Mouse (Mus musculus) 3134 (cell line): Measurements from ENCODE around the gene Ugt1a6a.
"Not testable (repeated sequence)": the region's sequence is repeated elsewhere in the genome, so short reads cannot be mapped to it uniquely, and the experiment has no call there.

Experiments
- DNase-seq: peaks from one replicate; pipeline ENCODE4 v3.0.0-alpha.2; 2011; ENCODE audit warnings: low spot score; ENCODE audit not compliant: insufficient read length; ENCODE audit errors: extremely low read depth

Ugt1a6a gene

GRCm38 (mm10) chr1:88134457-88135011, at the start of gene Ugt1a6a:
Gene Ugt1a6a (plus strand): TSS chr1:88134809.
- peak; percentile 44 for DNase-seq

- no peak for DNase-seq
These were observed 48.5 kb upstream of the Ugt1a6a start for GRCm38 (mm10) chr1:88086125-88086524.

GRCm38 (mm10) chr1:88087513-88087912, 47.1 kb upstream of the Ugt1a6a start, which contains the start of gene Ugt1a8:
Gene Ugt1a8 (plus strand): TSS chr1:88087813.
- no peak for DNase-seq

- DNase-seq, result no peak
These were observed 42.3 kb upstream of the Ugt1a6a start for GRCm38 (mm10) chr1:88092341-88092740.

- not testable (repeated sequence) for DNase-seq
These were observed 40.3 kb upstream of the Ugt1a6a start for GRCm38 (mm10) chr1:88094270-88094676.

- no peak for DNase-seq
These were observed 39.6 kb upstream of the Ugt1a6a start, which contains the start of gene Ugt1a7c for GRCm38 (mm10) chr1:88094941-88095492. Gene Ugt1a7c (plus strand): TSS chr1:88095062.

GRCm38 (mm10) chr1:88098546-88098945, 36.1 kb upstream of the Ugt1a6a start:
- not testable (repeated sequence) for DNase-seq

GRCm38 (mm10) chr1:88099691-88100090, 34.9 kb upstream of the Ugt1a6a start:
- not testable (repeated sequence) for DNase-seq

GRCm38 (mm10) chr1:88103019-88103418, 31.6 kb upstream of the Ugt1a6a start, which contains the start of gene Ugt1a6b:
Gene Ugt1a6b (plus strand): TSS chr1:88103252.
- DNase-seq, result not testable (repeated sequence)

- peak; percentile 55 for DNase-seq
These were observed 30.7 kb upstream of the Ugt1a6a start for GRCm38 (mm10) chr1:88103697-88104468.

GRCm38 (mm10) chr1:88104667-88105430, 29.8 kb upstream of the Ugt1a6a start:
- DNase-seq, result no peak

GRCm38 (mm10) chr1:88105656-88106055, 29.0 kb upstream of the Ugt1a6a start:
- DNase-seq, result no peak

- not testable (repeated sequence) for DNase-seq
These were observed 25.5 kb upstream of the Ugt1a6a start for GRCm38 (mm10) chr1:88109027-88109557.

- not testable (repeated sequence) for DNase-seq
These were observed 25.0 kb upstream of the Ugt1a6a start for GRCm38 (mm10) chr1:88109604-88110003.

GRCm38 (mm10) chr1:88112769-88113168, 21.8 kb upstream of the Ugt1a6a start:
- not testable (repeated sequence) for DNase-seq

GRCm38 (mm10) chr1:88120550-88120949, 14.1 kb upstream of the Ugt1a6a start:
- not testable (repeated sequence) for DNase-seq

GRCm38 (mm10) chr1:88121521-88121920, 13.1 kb upstream of the Ugt1a6a start:
- not testable (repeated sequence) for DNase-seq

GRCm38 (mm10) chr1:88125827-88126360, 8.7 kb upstream of the Ugt1a6a start:
- not testable (repeated sequence) for DNase-seq

- not testable (repeated sequence) for DNase-seq
These were observed 5.5 kb upstream of the Ugt1a6a start for GRCm38 (mm10) chr1:88129091-88129490.

GRCm38 (mm10) chr1:88130223-88130622, 4.4 kb upstream of the Ugt1a6a start:
- not testable (repeated sequence) for DNase-seq
